In genomic region chr4:156254361-156255077, GRCm38 (mm10) we compare ENCODE assay signal across 8 mouse cellular contexts. TPM values are rescaled to one million over a fixed set of nuclear protein-coding genes. Genes with fewer than 3 reads are reported as not detected.
DNase-seq lines count a peak whose midpoint lies in the region; ATAC-seq and TF ChIP-seq lines count a peak whose summit lies in the region.

No protein-coding gene starts in this region.

- peak overlapping the region; percentile 30 for H3K4me2 ChIP-seq in kidney, embryonic 16.5 days (replicated peaks; ENCODE audit: low read depth, low read length)
- peak overlapping the region; percentile 38 for H3K4me2 ChIP-seq in midbrain, embryonic 16.5 days (ENCODE audit: low read length)

- H3K4me1 ChIP-seq in kidney, embryonic 16.5 days (ENCODE audit: insufficient read depth, low read length): peaks cover 11% of the 10 kb centered on the region
- H3K4me1 ChIP-seq in kidney, adult 2 months (ENCODE audit: control insufficient read depth, insufficient read depth, low read length): peaks cover 8% of the 10 kb centered on the region; the same call in 1 of the 2 replicates
- peaks cover 14% of the 10 kb centered on the region; the same call in 1 of the 2 replicates for H3K4me1 ChIP-seq in midbrain, embryonic 16.5 days (ENCODE audit: control insufficient read depth, insufficient read depth, low read length)

- no peak overlapping the region for H3K9ac ChIP-seq in kidney, embryonic 16.5 days (replicated peaks; ENCODE audit: low read length)
- peak overlapping the region; percentile 38; the same call in 1 of the 2 replicates for H3K9ac ChIP-seq in midbrain, embryonic 16.5 days (ENCODE audit: low read depth, low read length)

- TF ChIP-seq POLR2A in kidney, adult 2 months (IDR thresholded peaks at IDR 0.05; ENCODE audit: low read depth, low read length): no peak

- peak; percentile 74 for ATAC-seq in kidney, embryonic 16.5 days (ENCODE audit: low FRiP score, low TSS enrichment)
- ATAC-seq in midbrain, embryonic 16.5 days: peak; percentile 36; the same call in 1 of the 2 replicates

- no peaks in the 10 kb centered on the region for H3K36me3 ChIP-seq in kidney, embryonic 16.5 days (ENCODE audit: insufficient read depth, low read length)
- H3K36me3 ChIP-seq in kidney, adult 2 months (ENCODE audit: control insufficient read depth, insufficient read depth, low read length): no peaks in the 10 kb centered on the region
- H3K36me3 ChIP-seq in midbrain, embryonic 16.5 days (ENCODE audit: control insufficient read depth, insufficient read depth, low read length): no peaks in the 10 kb centered on the region

- peaks cover 27% of the 10 kb centered on the region for H3K27me3 ChIP-seq in kidney, embryonic 16.5 days (ENCODE audit: insufficient read depth, low read length)
- no peaks in the 10 kb centered on the region for H3K27me3 ChIP-seq in kidney, adult 2 months (replicated peaks; ENCODE audit: control insufficient read depth, insufficient read depth, low read length)
- peaks cover 6% of the 10 kb centered on the region; the same call in 1 of the 2 replicates for H3K27me3 ChIP-seq in midbrain, embryonic 16.5 days (ENCODE audit: control insufficient read depth, insufficient read depth, low read depth, low read length)

- TF ChIP-seq CTCF in kidney, adult 2 months (conservative IDR thresholded peaks at IDR 0.05; ENCODE audit: insufficient read depth, insufficient read length, low read depth, low read length): no peak

- H3K27ac ChIP-seq in kidney, embryonic 16.5 days (ENCODE audit: low read length): no peak overlapping the region
- no peak overlapping the region for H3K27ac ChIP-seq in kidney, adult 2 months (ENCODE audit: insufficient read depth, low read depth, low read length)
- no peak overlapping the region for H3K27ac ChIP-seq in midbrain, embryonic 16.5 days (ENCODE audit: low read length)

- 2% methylated on average over 30 of the region's 30 CpGs for WGBS in kidney, embryonic 16.5 days
- WGBS in kidney, adult 2 months: 7% methylated on average over 30 of the region's 30 CpGs
- 2% methylated on average over 30 of the region's 30 CpGs for WGBS in midbrain, embryonic 16.5 days

- H3K4me3 ChIP-seq in kidney, embryonic 16.5 days (ENCODE audit: low read length): peak overlapping the region; percentile 7
- H3K4me3 ChIP-seq in kidney, adult 2 months (ENCODE audit: insufficient read depth, low read depth, low read length): no peak overlapping the region
- H3K4me3 ChIP-seq in midbrain, embryonic 16.5 days (ENCODE audit: low read depth, low read length): peak overlapping the region; percentile 13

- no peaks in the 10 kb centered on the region for H3K9me3 ChIP-seq in kidney, embryonic 16.5 days (ENCODE audit: low read length)
- H3K9me3 ChIP-seq in midbrain, embryonic 16.5 days (replicated peaks; ENCODE audit: control insufficient read depth, low read length, poor library complexity, severe bottlenecking): no peaks in the 10 kb centered on the region

- no peak for DNase-seq in kidney, adult 2 months
- DNase-seq in embryo, embryonic 11 days: peak; percentile 50
- DNase-seq in induced T-regulatory cell, adult 2 months (ENCODE audit: low read depth): peak; percentile 67
- DNase-seq in testis, postnatal 10 days (ENCODE audit: low spot score): no peak
- no peak for DNase-seq in cerebellum, adult 18-20 months
- no peak for DNase-seq in lung, postnatal 4 days

RNA-seq across cellular contexts. Expression of gene Samd11, which starts 0.9 kb away (rescaled TPM):
- polyA plus RNA-seq in kidney, embryonic 16.5 days (2015; fragmentation: Nextera tagmentation; extraction: Ambion mirVana): 0.39 and 0.69 TPM in 2 replicates
- 0.29 and 0.39 TPM in 2 replicates for polyA plus RNA-seq in kidney, adult 2 months (2012; rRNA removed)
- polyA plus RNA-seq in midbrain, embryonic 16.5 days (2015; fragmentation: Nextera tagmentation; extraction: Ambion mirVana): 4.4 and 4.9 TPM in 2 replicates

RNA-seq across cellular contexts. Expression of gene Noc2l, which starts 18.7 kb away (rescaled TPM):
- 70.2 and 81.1 TPM in 2 replicates for polyA plus RNA-seq in kidney, embryonic 16.5 days (2015; fragmentation: Nextera tagmentation; extraction: Ambion mirVana)
- 46.1 and 46.5 TPM in 2 replicates for polyA plus RNA-seq in kidney, adult 2 months (2012; rRNA removed)
- polyA plus RNA-seq in midbrain, embryonic 16.5 days (2015; fragmentation: Nextera tagmentation; extraction: Ambion mirVana): 48.6 and 50.9 TPM in 2 replicates

RNA-seq across cellular contexts. Expression of gene Plekhn1, which starts 19.9 kb away (rescaled TPM):
- 22.3 and 24.1 TPM in 2 replicates for polyA plus RNA-seq in kidney, embryonic 16.5 days (2015; fragmentation: Nextera tagmentation; extraction: Ambion mirVana)
- polyA plus RNA-seq in kidney, adult 2 months (2012; rRNA removed): 34.8 and 41.2 TPM in 2 replicates
- polyA plus RNA-seq in midbrain, embryonic 16.5 days (2015; fragmentation: Nextera tagmentation; extraction: Ambion mirVana): 26.8 and 26.9 TPM in 2 replicates

RNA-seq across cellular contexts. Expression of gene Perm1, which starts 38.9 kb away (rescaled TPM):
- polyA plus RNA-seq in kidney, embryonic 16.5 days (2015; fragmentation: Nextera tagmentation; extraction: Ambion mirVana): 0.70 and 0.90 TPM in 2 replicates
- polyA plus RNA-seq in kidney, adult 2 months (2012; rRNA removed): 4.6 and 5.6 TPM in 2 replicates
- polyA plus RNA-seq in midbrain, embryonic 16.5 days (2015; fragmentation: Nextera tagmentation; extraction: Ambion mirVana): 2.0 and 2.7 TPM in 2 replicates

RNA-seq across cellular contexts. Expression of gene AW011738, which starts 51.4 kb away (rescaled TPM):
- 8.1 and 8.7 TPM in 2 replicates for polyA plus RNA-seq in kidney, embryonic 16.5 days (2015; fragmentation: Nextera tagmentation; extraction: Ambion mirVana)
- polyA plus RNA-seq in kidney, adult 2 months (2012; rRNA removed): 1.7 and 1.9 TPM in 2 replicates
- polyA plus RNA-seq in midbrain, embryonic 16.5 days (2015; fragmentation: Nextera tagmentation; extraction: Ambion mirVana): 3.7 and 4.2 TPM in 2 replicates

Comparison
In these comparisons a context has a peak if more than half of its experiments do, and no peak if none do; other contexts are left out.
1. DNase-seq: peak in embryo, embryonic 11 days (single experiment) and induced T-regulatory cell, adult 2 months (single experiment); none in kidney, adult 2 months (single experiment), testis, postnatal 10 days (single experiment), cerebellum, adult 18-20 months (0 of 2) and lung, postnatal 4 days (0 of 2).